ENCODE assay signal across 8 mouse cellular contexts in the genomic region with DNA sequence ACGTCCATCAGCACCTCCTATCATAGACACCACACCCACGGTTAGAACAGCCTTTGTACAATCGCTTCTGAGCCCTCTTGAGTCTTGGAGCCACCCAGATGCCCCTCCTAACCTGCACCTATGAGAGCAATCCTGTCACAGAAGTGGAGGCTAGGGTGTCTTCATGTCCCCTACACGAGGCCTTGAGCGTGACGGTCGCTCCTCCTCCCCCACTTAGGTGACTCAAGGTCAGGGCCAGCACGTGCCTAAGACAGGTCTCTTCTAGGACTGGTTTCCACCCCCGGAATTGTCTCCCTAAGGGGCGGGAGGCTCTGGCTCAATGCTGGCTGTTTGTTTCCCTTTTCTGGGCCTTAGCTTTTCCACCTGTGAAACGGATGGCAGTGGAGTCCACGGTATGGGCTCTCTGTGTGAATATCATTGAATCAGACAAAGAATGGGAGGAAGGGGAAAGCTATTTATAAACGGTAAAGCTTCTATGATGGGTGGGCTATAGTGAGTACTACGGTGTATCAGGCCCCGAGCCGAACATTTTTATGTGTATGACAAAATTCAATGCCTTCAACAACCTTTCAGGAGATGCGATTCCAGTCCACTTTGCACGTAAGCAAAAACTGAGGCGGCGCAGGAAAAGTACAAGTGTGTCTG. TPM values are rescaled to one million over a fixed set of nuclear protein-coding genes. Genes with fewer than 3 reads are reported as not detected.
DNase-seq lines count a peak whose midpoint lies in the region; ATAC-seq lines count a peak whose summit lies in the region.

A gene (minus strand): TSS at position 159 of the 645 bp plus-strand sequence.

- H3K4me2 ChIP-seq in embryonic facial prominence, embryonic 15.5 days (replicated peaks): peak within 1 kb of the TSS; percentile 94

- no peaks in the 10 kb centered on the region for H3K9me3 ChIP-seq in embryonic facial prominence, embryonic 15.5 days (replicated peaks)

- peak within 1 kb of the TSS; percentile 82 for H3K4me3 ChIP-seq in embryonic facial prominence, embryonic 15.5 days (replicated peaks)

- H3K9ac ChIP-seq in embryonic facial prominence, embryonic 15.5 days: peak within 1 kb of the TSS; percentile 67

- intact Hi-C loops in heart, postnatal 36 days (cut with DNase I): no loop called here

- peak; percentile 37 for DNase-seq in gastrocnemius, adult 18-20 months (ENCODE audit: low spot score)
- DNase-seq in gastrocnemius, postnatal 4 days (ENCODE audit: low spot score in 2 of 2): no peak
- peak; percentile 41 for DNase-seq in MEL-GATA-1-ER (ENCODE audit: extremely low read depth, low read depth)
- peak; percentile 47 to 48 for DNase-seq in heart, postnatal 36 days
- DNase-seq in layer of hippocampus, postnatal 25 days (ENCODE audit: extremely low spot score in 1 of 2, low spot score in 1 of 2): no peak
- no peak for DNase-seq in ovary, postnatal 36 days (ENCODE audit: low spot score)

- no peaks in the 10 kb centered on the region for H3K27me3 ChIP-seq in embryonic facial prominence, embryonic 15.5 days

- peak within 1 kb of the TSS; percentile 93 for H3K27ac ChIP-seq in embryonic facial prominence, embryonic 15.5 days (replicated peaks)

- 3% methylated on average over 20 of the region's 20 CpGs for WGBS in embryonic facial prominence, embryonic 15.5 days

- no peak for ATAC-seq in embryonic facial prominence, embryonic 15.5 days (ENCODE audit: insufficient number of reproducible peaks, low FRiP score, low TSS enrichment, low read depth)
- ATAC-seq in megakaryocyte progenitor cell, adult 5-6 weeks (replicated peaks; ENCODE audit: poor library complexity): peak; percentile 13

- peaks cover 38% of the 10 kb centered on the region for H3K4me1 ChIP-seq in embryonic facial prominence, embryonic 15.5 days

- peaks cover 16% of the 10 kb centered on the region for H3K36me3 ChIP-seq in embryonic facial prominence, embryonic 15.5 days

RNA-seq across cellular contexts. Expression of the gene that starts here (rescaled TPM):
- 1 to 10 TPM; 8.3 to 8.4 TPM for total RNA-seq in gastrocnemius, adult 18-20 months (2021)
- 1 to 10 TPM; 6.6 to 8.3 TPM for total RNA-seq in gastrocnemius, postnatal 4 days (2021)
- 13.2 and 14.7 TPM in 2 replicates for polyA plus RNA-seq in embryonic facial prominence, embryonic 15.5 days (2015; fragmentation: Nextera tagmentation; extraction: Ambion mirVana)
- 10 to 100 TPM; 17.3 to 22.2 TPM for total RNA-seq in heart, postnatal 36 days (2021)
- 10 to 100 TPM; 24.0 to 26.4 TPM for total RNA-seq in layer of hippocampus, postnatal 25 days (2021)
- total RNA-seq in megakaryocyte progenitor cell, adult 5-6 weeks (2015): 10.7 and 11.0 TPM in 2 replicates
- 14.5 and 17.2 TPM in 2 replicates for total RNA-seq in megakaryocyte progenitor cell, adult 5-6 weeks (2017)

Comparison
In these comparisons a context has a peak if more than half of its experiments do, and no peak if none do; other contexts are left out.
1. DNase-seq: peak in gastrocnemius, adult 18-20 months (single experiment), MEL-GATA-1-ER (single experiment) and heart, postnatal 36 days (2 of 2); none in gastrocnemius, postnatal 4 days (0 of 2), layer of hippocampus, postnatal 25 days (0 of 2) and ovary, postnatal 36 days (single experiment).